ENCODE assay signal across 24 mouse cellular contexts in genomic region chr13:96990561-96991265, GRCm38 (mm10). TPM values are rescaled to one million over a fixed set of nuclear protein-coding genes. Genes with fewer than 3 reads are reported as not detected.
DNase-seq lines count a peak whose midpoint lies in the region; ATAC-seq and TF ChIP-seq lines count a peak whose summit lies in the region.
"Had no signal": no experiment of that assay in that cellular context is flagged by ENCODE, and none has a peak within 500 bp of the region (broad histone marks: within the 10 kb centered on the region; RNA-seq: fewer than 3 reads in every experiment).

No protein-coding gene starts in this region.

- no peak overlapping the region for H3K4me3 ChIP-seq in kidney, embryonic 14.5 days (ENCODE audit: low read length)
- no peak overlapping the region for H3K4me3 ChIP-seq in intestine, postnatal 0 days (ENCODE audit: low read depth, low read length)
- no peak overlapping the region for H3K4me3 ChIP-seq in hindbrain, postnatal 0 days (ENCODE audit: low read length)
- H3K4me3 ChIP-seq: forebrain, embryonic 13.5 days; limb, embryonic 12.5 days; megakaryocyte, embryonic 14.5 days; midbrain, embryonic 15.5 days had no signal

- H3K36me3 ChIP-seq in kidney, embryonic 14.5 days (ENCODE audit: control insufficient read depth, insufficient read depth, low read length): no peaks in the 10 kb centered on the region
- no peaks in the 10 kb centered on the region for H3K36me3 ChIP-seq in intestine, postnatal 0 days (ENCODE audit: control insufficient read depth, insufficient read depth)
- no peaks in the 10 kb centered on the region for H3K36me3 ChIP-seq in hindbrain, postnatal 0 days (ENCODE audit: insufficient read depth, low read length)
- H3K36me3 ChIP-seq: G1E; limb, embryonic 12.5 days; midbrain, embryonic 15.5 days had no signal

- WGBS in kidney, embryonic 14.5 days: 45% methylated on average over 14 of the region's 14 CpGs
- 56% methylated on average over 14 of the region's 14 CpGs for WGBS in intestine, postnatal 0 days
- 77% methylated on average over 14 of the region's 14 CpGs for WGBS in hindbrain, postnatal 0 days

- no peak overlapping the region for H3K9ac ChIP-seq in kidney, embryonic 14.5 days (ENCODE audit: low read depth, low read length)
- H3K9ac ChIP-seq in intestine, postnatal 0 days (ENCODE audit: low read depth, low read length): no peak overlapping the region
- H3K9ac ChIP-seq in hindbrain, postnatal 0 days (replicated peaks; ENCODE audit: low read length): no peak overlapping the region
- H3K9ac ChIP-seq: forebrain, embryonic 13.5 days; limb, embryonic 12.5 days; liver, embryonic 14.5 days; midbrain, embryonic 15.5 days had no signal

- no peaks in the 10 kb centered on the region for H3K9me3 ChIP-seq in kidney, embryonic 14.5 days (ENCODE audit: control insufficient read depth, low read length)
- H3K9me3 ChIP-seq in intestine, postnatal 0 days (ENCODE audit: control insufficient read depth): no peaks in the 10 kb centered on the region
- H3K9me3 ChIP-seq in hindbrain, postnatal 0 days (ENCODE audit: low read length): no peaks in the 10 kb centered on the region
- H3K9me3 ChIP-seq: forebrain, embryonic 13.5 days; G1E; limb, embryonic 12.5 days; midbrain, embryonic 15.5 days had no signal

- no peak overlapping the region for H3K27ac ChIP-seq in kidney, embryonic 14.5 days (ENCODE audit: low read depth, low read length)
- H3K27ac ChIP-seq in intestine, postnatal 0 days (ENCODE audit: low read depth, low read length): no peak overlapping the region
- H3K27ac ChIP-seq in hindbrain, postnatal 0 days: no peak overlapping the region
- H3K27ac ChIP-seq: forebrain, embryonic 13.5 days; limb, embryonic 12.5 days; liver, embryonic 14.5 days; midbrain, embryonic 15.5 days had no signal

- DNase-seq in kidney, adult 18-20 months: no peak
- peak; percentile 29 to 46 for DNase-seq in adrenal gland, postnatal 36 days
- DNase-seq in retina, embryonic 14.5 days (ENCODE audit: low spot score): no peak
- no peak for DNase-seq in hindbrain, postnatal 0 days (ENCODE audit: low spot score)
- no peak for DNase-seq in spleen, postnatal 14 days (ENCODE audit: low spot score in 2 of 2)
- DNase-seq: cerebellum, adult 11 months; cerebellum, postnatal 14 days; gastrocnemius, postnatal 14 days; spleen, adult 18-20 months had no signal

- no peak overlapping the region for H3K4me2 ChIP-seq in kidney, embryonic 14.5 days (replicated peaks; ENCODE audit: low read depth, low read length)
- no peak overlapping the region for H3K4me2 ChIP-seq in intestine, postnatal 0 days (replicated peaks; ENCODE audit: low read depth)
- H3K4me2 ChIP-seq in hindbrain, postnatal 0 days (ENCODE audit: low read depth, low read length): no peak overlapping the region
- H3K4me2 ChIP-seq: forebrain, embryonic 13.5 days; heart, embryonic 11.5 days; limb, embryonic 12.5 days; midbrain, embryonic 15.5 days had no signal

- H3K27me3 ChIP-seq in kidney, embryonic 14.5 days (ENCODE audit: control insufficient read depth, insufficient read depth, low read length): no peaks in the 10 kb centered on the region
- H3K27me3 ChIP-seq in intestine, postnatal 0 days (replicated peaks; ENCODE audit: control insufficient read depth, insufficient read depth, low read length): no peaks in the 10 kb centered on the region
- H3K27me3 ChIP-seq in hindbrain, postnatal 0 days (ENCODE audit: insufficient read depth, low read length): no peaks in the 10 kb centered on the region
- H3K27me3 ChIP-seq: forebrain, embryonic 13.5 days; limb, embryonic 12.5 days; midbrain, embryonic 15.5 days had no signal

- 0 out of 2 replicates have a peak, but pooled peaks cover 4% of the 10 kb centered on the region for H3K4me1 ChIP-seq in kidney, embryonic 14.5 days (ENCODE audit: control insufficient read depth, insufficient read depth, low read length)
- H3K4me1 ChIP-seq in intestine, postnatal 0 days (replicated peaks; ENCODE audit: control insufficient read depth, insufficient read depth, low read length): no peaks in the 10 kb centered on the region
- no peaks in the 10 kb centered on the region for H3K4me1 ChIP-seq in hindbrain, postnatal 0 days (ENCODE audit: insufficient read depth, low read length)
- H3K4me1 ChIP-seq: forebrain, embryonic 13.5 days; midbrain, embryonic 15.5 days had no signal

- peak; percentile 73 for ATAC-seq in kidney, embryonic 14.5 days (ENCODE audit: low FRiP score, low TSS enrichment)
- peak; percentile 71 for ATAC-seq in intestine, postnatal 0 days
- no peak for ATAC-seq in hindbrain, postnatal 0 days
- ATAC-seq: CD4-positive, CD25-positive, alpha-beta regulatory T cell, adult 4 months; forebrain, embryonic 13.5 days; hindbrain, embryonic 16.5 days; lung, postnatal 0 days; midbrain, embryonic 15.5 days had no signal

- no peak for TF ChIP-seq CTCF in intestine, postnatal 0 days (IDR thresholded peaks at IDR 0.05; ENCODE audit: low read depth)
- no peak for TF ChIP-seq CTCF in hindbrain, postnatal 0 days (IDR thresholded peaks at IDR 0.05; ENCODE audit: low read depth)

RNA-seq across cellular contexts. Expression of gene 1700029F12Rik, which starts 43.4 kb away (rescaled TPM):
- polyA plus RNA-seq in kidney, embryonic 14.5 days (2014; fragmentation: Nextera tagmentation; extraction: Ambion mirVana): not detected in 2 replicates
- not detected for total RNA-seq in adrenal gland, postnatal 36 days (2021)
- polyA plus RNA-seq in intestine, postnatal 0 days (2015; fragmentation: Nextera tagmentation; extraction: Ambion mirVana): not detected in 2 replicates
- not detected in 2 replicates for total RNA-seq in hindbrain, postnatal 0 days (2014; rRNA removed)
- polyA plus RNA-seq in hindbrain, postnatal 0 days (2015; fragmentation: Nextera tagmentation; extraction: Ambion mirVana): not detected in 2 replicates
- total RNA-seq: G1E; gastrocnemius, postnatal 14 days; heart, postnatal 25 days; layer of hippocampus, adult 8-10 months had no signal
- polyA plus RNA-seq: CD4-positive, CD25-positive, alpha-beta regulatory T cell, adult 4 months; forebrain, embryonic 13.5 days; G1E; heart, embryonic 11.5 days; hindbrain, embryonic 16.5 days; limb, embryonic 12.5 days; liver, embryonic 14.5 days; lung, postnatal 0 days; midbrain, embryonic 15.5 days; stomach, embryonic 16.5 days had no signal

Comparison
In these comparisons a context has a peak if more than half of its experiments do, and no peak if none do; other contexts are left out.
1. DNase-seq: peak in adrenal gland, postnatal 36 days (2 of 2); none in kidney, adult 18-20 months (single experiment), retina, embryonic 14.5 days (single experiment), hindbrain, postnatal 0 days (single experiment) and spleen, postnatal 14 days (0 of 2).